In the genomic region with DNA sequence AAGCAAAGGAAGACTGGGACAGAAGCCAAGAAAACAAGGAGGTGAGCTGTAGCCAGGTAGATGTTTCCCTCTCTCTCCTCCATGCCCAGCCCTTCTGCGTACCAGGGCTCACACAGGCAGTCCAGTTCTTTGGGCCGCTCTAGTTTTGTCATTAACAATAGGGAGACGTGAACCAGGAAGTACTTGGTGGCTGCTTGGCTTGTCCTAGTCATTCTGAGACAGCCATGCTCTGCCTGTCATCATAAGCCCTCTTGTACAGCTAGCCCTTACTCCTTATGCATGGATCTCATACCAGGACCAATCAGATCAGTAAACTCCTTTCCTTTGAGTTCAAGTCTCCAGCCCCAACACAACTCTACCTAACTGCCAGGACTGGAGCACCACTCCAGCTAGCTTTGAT, we compare ENCODE assay signal across 28 mouse cellular contexts. TPM values are rescaled to one million over a fixed set of nuclear protein-coding genes. Genes with fewer than 3 reads are reported as not detected.
DNase-seq lines count a peak whose midpoint lies in the region; ATAC-seq lines count a peak whose summit lies in the region.
"Had no signal": no experiment of that assay in that cellular context is flagged by ENCODE, and none has a peak within 500 bp of the region (broad histone marks: within the 10 kb centered on the region; RNA-seq: fewer than 3 reads in every experiment).

No protein-coding gene starts in this region.

- WGBS in intestine, embryonic 15.5 days: 82% methylated on average over 3 of the region's 3 CpGs

- no peak overlapping the region for H3K4me2 ChIP-seq in intestine, embryonic 15.5 days (replicated peaks)
- H3K4me2 ChIP-seq: heart, embryonic 11.5 days; hindbrain, embryonic 12.5 days; hindbrain, embryonic 15.5 days had no signal

- peak; percentile 36 for ATAC-seq in CD4-positive, CD25-positive, alpha-beta regulatory T cell, adult 4 months
- peak; percentile 15; the same call in 1 of the 2 replicates for ATAC-seq in megakaryocyte progenitor cell, adult 5-6 weeks (replicated peaks; ENCODE audit: poor library complexity)
- ATAC-seq in intestine, embryonic 15.5 days: no peak
- ATAC-seq: forebrain, embryonic 14.5 days; forebrain, postnatal 0 days; intestine, embryonic 16.5 days; Patski had no signal

- H3K9me3 ChIP-seq in intestine, embryonic 15.5 days: no peaks in the 10 kb centered on the region
- H3K9me3 ChIP-seq: hindbrain, embryonic 12.5 days; hindbrain, embryonic 15.5 days had no signal

- peak; percentile 15 for DNase-seq in CD4-positive helper T cell, adult 2 months (ENCODE audit: low read depth, low spot score)
- DNase-seq in induced T-regulatory cell, adult 2 months (ENCODE audit: low read depth): peak; percentile 46
- DNase-seq in left cerebral cortex, adult 9 months (ENCODE audit: low spot score in 2 of 2): no peak
- no peak for DNase-seq in cerebellum, adult 11 months
- DNase-seq: adrenal gland, postnatal 10 days; cerebellum, adult 9-10 months; cerebellum, postnatal 14 days; forebrain, postnatal 0 days; gastrocnemius, postnatal 25 days; heart, adult 2 months; kidney, adult 18-20 months had no signal

- no peaks in the 10 kb centered on the region for H3K4me1 ChIP-seq in intestine, embryonic 15.5 days (replicated peaks)
- H3K4me1 ChIP-seq: forebrain, embryonic 10.5 days; hindbrain, embryonic 12.5 days; hindbrain, embryonic 15.5 days had no signal

- H3K36me3 ChIP-seq in intestine, embryonic 15.5 days: no peaks in the 10 kb centered on the region
- H3K36me3 ChIP-seq: forebrain, embryonic 10.5 days; G1E; hindbrain, embryonic 12.5 days; hindbrain, embryonic 15.5 days had no signal

- no peak overlapping the region for H3K27ac ChIP-seq in intestine, embryonic 15.5 days
- H3K27ac ChIP-seq: forebrain, embryonic 10.5 days; heart, adult 2 months; hindbrain, embryonic 12.5 days; hindbrain, embryonic 15.5 days had no signal

- H3K27me3 ChIP-seq in intestine, embryonic 15.5 days (replicated peaks): no peaks in the 10 kb centered on the region
- H3K27me3 ChIP-seq: hindbrain, embryonic 12.5 days; hindbrain, embryonic 15.5 days; Patski had no signal

- no peak overlapping the region for H3K9ac ChIP-seq in intestine, embryonic 15.5 days
- H3K9ac ChIP-seq: forebrain, postnatal 0 days; hindbrain, embryonic 12.5 days; hindbrain, embryonic 15.5 days had no signal

- no peak overlapping the region for H3K4me3 ChIP-seq in intestine, embryonic 15.5 days (replicated peaks)
- H3K4me3 ChIP-seq: forebrain, embryonic 10.5 days; heart, adult 2 months; hindbrain, embryonic 12.5 days; hindbrain, embryonic 15.5 days had no signal

RNA-seq across cellular contexts. Expression of gene Dynlrb2, which starts 48.0 kb away (rescaled TPM):
- not detected for polyA plus RNA-seq in CD4-positive, CD25-positive, alpha-beta regulatory T cell, adult 4 months (2017; shearing (Covaris generic))
- not detected in 2 replicates for total RNA-seq in megakaryocyte progenitor cell, adult 5-6 weeks (2015)
- total RNA-seq in megakaryocyte progenitor cell, adult 5-6 weeks (2017): not detected in 2 replicates
- polyA plus RNA-seq in intestine, embryonic 15.5 days (2015; fragmentation: Nextera tagmentation; extraction: Ambion mirVana): 0.48 TPM in 1 of 2 replicates, not detected in the other
- total RNA-seq: adrenal gland, adult 18-20 months; G1E; gastrocnemius, postnatal 25 days; heart, adult 2 months; heart, postnatal 25 days; hematopoietic stem cell, adult 5-6 weeks had no signal
- polyA plus RNA-seq: embryonic facial prominence, embryonic 11.5 days; G1E; heart, embryonic 11.5 days; heart, embryonic 14.5 days; heart, postnatal 0 days; intestine, embryonic 16.5 days had no signal

Comparison
In these comparisons a context has a peak if more than half of its experiments do, and no peak if none do; other contexts are left out.
1. DNase-seq: peak in CD4-positive helper T cell, adult 2 months (single experiment) and induced T-regulatory cell, adult 2 months (single experiment); none in left cerebral cortex, adult 9 months (0 of 2) and cerebellum, adult 11 months (single experiment).